Mouse (Mus musculus): Measurements from ENCODE around the gene Radil. TPM values are rescaled to one million over a fixed set of nuclear protein-coding genes. Genes with fewer than 3 reads are reported as not detected.
A peak's percentile ranks its signal among the peaks of the same experiment; 100 is the strongest.

The Radil gene
- polyA plus RNA-seq, 1 experiment = 28.7 TPM

DNA sequence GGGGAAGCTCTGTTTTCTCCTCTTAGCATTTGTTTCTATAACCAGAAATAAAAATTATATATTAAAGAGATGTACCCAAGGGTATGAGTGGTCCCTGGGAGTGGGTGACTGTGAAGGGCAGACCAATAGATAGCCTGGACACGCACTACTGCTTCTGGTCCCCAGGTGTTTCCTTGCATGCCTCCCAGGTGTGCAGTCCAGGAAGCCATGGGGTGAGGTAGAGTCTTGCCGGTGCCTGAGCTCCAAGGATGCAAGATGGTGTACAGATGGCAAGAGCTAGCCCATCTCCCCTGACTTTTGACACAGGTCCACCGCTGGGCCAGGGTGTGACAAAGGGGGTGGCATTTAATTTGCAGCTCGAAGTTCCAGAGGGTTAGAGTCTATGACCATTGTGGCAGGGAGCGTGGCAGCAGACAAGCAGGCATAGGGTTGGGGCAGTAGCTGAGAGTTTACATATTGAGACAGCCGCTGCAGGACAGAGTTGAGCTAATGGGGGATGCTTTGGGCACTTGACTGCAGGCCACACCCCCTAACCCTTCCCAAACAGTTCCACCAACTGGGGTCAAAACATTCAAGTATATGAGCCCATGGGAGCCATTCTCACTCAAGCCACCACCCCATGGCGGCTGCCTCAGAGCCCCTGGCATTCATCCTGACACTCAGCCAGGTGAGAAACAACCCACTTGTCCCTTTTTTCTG is 88.8 kb downstream of the Radil start:
- WGBS = 94% methylated on average over 7 of the region's 7 CpGs

DNA sequence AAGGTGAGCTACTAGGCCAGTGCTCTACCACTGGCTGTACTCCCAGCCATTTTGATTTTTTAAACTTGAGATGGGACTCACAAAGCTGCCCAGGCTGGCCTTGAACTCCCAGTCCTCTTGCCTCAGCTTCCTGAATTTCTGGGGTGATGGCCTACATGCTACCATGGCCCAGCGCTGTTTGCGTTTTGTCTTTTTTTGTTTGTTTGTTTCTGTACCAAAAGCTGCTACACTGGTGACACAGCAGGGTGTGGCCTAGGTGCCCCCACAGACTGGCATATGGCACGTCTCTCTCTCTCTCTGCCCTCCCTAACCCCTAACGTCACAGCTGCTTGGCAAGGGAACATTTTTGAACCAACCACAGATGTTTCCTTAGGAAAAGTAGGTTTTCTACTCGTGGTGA is 91.1 kb downstream of the Radil start:
- Histone ChIP-seq H3K4me1 (ENCODE audit: control insufficient read depth, insufficient read depth, low read length) (peaks cover 22% of the 10 kb centered on the region), H3K27me3 (ENCODE audit: control insufficient read depth, insufficient read depth, low read length) (no peaks in the 10 kb centered on the region), H3K27ac (ENCODE audit: insufficient read depth, low read length) (no peak overlapping the region), H3K4me3 (replicated peaks; ENCODE audit: insufficient read depth, low read depth, low read length) (no peak overlapping the region)
- WGBS = 39% methylated on average over 5 of the region's 5 CpGs
- TF ChIP-seq CTCF (IDR thresholded peaks at IDR 0.05; ENCODE audit: borderline replicate concordance, insufficient read depth, low read depth, low read length) = no peak
- TF ChIP-seq POLR2A (IDR thresholded peaks at IDR 0.05; ENCODE audit: borderline replicate concordance, insufficient read depth, low read length) = no peak
- DNase-seq = no peak

More for the DNA sequence above, 88.8 kb downstream of the Radil start:
- Histone ChIP-seq H3K4me3 (replicated peaks; ENCODE audit: insufficient read depth, low read depth, low read length) (no peak overlapping the region), H3K27ac (ENCODE audit: insufficient read depth, low read length) (no peak overlapping the region), H3K27me3 (ENCODE audit: control insufficient read depth, insufficient read depth, low read length) (no peaks in the 10 kb centered on the region), H3K4me1 (ENCODE audit: control insufficient read depth, insufficient read depth, low read length) (peaks cover 21% of the 10 kb centered on the region)
- no peak for DNase-seq
- no peak for TF ChIP-seq CTCF (IDR thresholded peaks at IDR 0.05; ENCODE audit: borderline replicate concordance, insufficient read depth, low read depth, low read length)
- no peak for TF ChIP-seq POLR2A (IDR thresholded peaks at IDR 0.05; ENCODE audit: borderline replicate concordance, insufficient read depth, low read length)

DNA sequence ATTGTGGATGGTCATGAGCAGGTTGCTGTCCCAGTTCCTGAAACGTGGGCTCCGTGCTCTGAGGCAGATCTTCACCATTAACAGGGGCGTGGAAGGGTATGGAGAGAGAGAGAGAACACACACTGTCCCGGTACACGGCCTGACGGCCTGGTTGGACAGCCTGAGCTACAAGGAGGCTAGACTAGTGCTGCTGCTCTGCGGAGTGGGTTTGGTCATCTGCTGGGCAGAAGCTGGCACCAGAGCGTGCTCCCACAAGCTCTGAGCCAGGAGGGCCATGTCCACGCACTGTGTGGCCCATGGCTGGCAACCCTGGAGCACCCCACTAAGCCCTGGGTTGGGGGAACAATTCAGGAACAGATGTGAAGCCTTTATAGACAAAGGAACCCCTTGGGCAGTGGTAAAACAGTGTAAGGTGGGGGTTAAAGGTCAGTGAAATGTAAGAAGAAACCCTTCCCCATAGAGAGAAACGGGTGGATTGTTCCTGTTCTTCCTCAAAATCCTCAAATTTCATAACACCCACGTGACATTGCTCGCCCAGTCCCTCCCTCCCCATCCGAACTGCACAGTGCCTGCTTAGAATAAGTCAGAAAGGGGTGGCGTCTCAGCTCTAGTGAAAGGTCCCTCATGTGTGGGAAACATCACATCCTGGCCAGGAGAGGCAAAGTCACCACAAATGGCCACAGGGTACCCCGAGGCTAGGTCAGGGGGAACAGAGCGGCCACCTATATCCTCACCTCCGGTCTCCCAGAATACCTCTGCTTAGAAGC is 91.9 kb downstream of the Radil start:
- DNase-seq = no peak
- no peak overlapping the region for H3K4me3 ChIP-seq (replicated peaks; ENCODE audit: insufficient read depth, low read depth, low read length)
- TF ChIP-seq POLR2A (IDR thresholded peaks at IDR 0.05; ENCODE audit: borderline replicate concordance, insufficient read depth, low read length) (no peak), CTCF (IDR thresholded peaks at IDR 0.05; ENCODE audit: borderline replicate concordance, insufficient read depth, low read depth, low read length) (no peak)
- H3K27ac ChIP-seq (ENCODE audit: insufficient read depth, low read length) = no peak overlapping the region
- WGBS = 72% methylated on average over 17 of the region's 17 CpGs
- H3K4me1 ChIP-seq (ENCODE audit: control insufficient read depth, insufficient read depth, low read length) = peaks cover 21% of the 10 kb centered on the region
- H3K27me3 ChIP-seq (ENCODE audit: control insufficient read depth, insufficient read depth, low read length) = no peaks in the 10 kb centered on the region

DNA sequence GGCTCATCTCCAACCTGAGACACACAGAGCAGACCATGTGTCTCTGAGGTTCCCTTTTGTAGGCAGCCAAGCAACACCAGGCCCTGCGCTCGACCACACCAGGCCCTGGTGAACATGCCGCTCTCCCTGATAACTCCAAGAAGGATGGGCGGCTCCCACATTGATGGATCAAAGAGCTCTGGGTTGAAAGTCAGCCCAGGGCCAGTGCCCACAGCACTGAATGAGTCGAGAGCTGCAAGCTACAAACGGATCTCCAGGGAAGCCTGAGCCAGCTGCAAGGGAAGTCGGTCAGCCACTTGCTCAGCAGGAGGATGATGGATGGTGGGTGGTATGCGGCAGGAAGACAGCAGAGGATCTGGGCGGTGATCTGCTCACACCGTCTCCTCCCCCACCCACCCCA is 93.6 kb downstream of the Radil start:
- TF ChIP-seq POLR2A (IDR thresholded peaks at IDR 0.05; ENCODE audit: borderline replicate concordance, insufficient read depth, low read length) (no peak), CTCF (IDR thresholded peaks at IDR 0.05; ENCODE audit: borderline replicate concordance, insufficient read depth, low read depth, low read length) (no peak)
- DNase-seq = peak in 1 of 2 experiments; percentile 37
- WGBS = 12% methylated on average over 10 of the region's 10 CpGs
- Histone ChIP-seq H3K27me3 (ENCODE audit: control insufficient read depth, insufficient read depth, low read length) (no peaks in the 10 kb centered on the region), H3K27ac (ENCODE audit: insufficient read depth, low read length) (peak overlapping the region; percentile 32), H3K4me3 (replicated peaks; ENCODE audit: insufficient read depth, low read depth, low read length) (no peak overlapping the region), H3K4me1 (ENCODE audit: control insufficient read depth, insufficient read depth, low read length) (peaks cover 21% of the 10 kb centered on the region)

DNA sequence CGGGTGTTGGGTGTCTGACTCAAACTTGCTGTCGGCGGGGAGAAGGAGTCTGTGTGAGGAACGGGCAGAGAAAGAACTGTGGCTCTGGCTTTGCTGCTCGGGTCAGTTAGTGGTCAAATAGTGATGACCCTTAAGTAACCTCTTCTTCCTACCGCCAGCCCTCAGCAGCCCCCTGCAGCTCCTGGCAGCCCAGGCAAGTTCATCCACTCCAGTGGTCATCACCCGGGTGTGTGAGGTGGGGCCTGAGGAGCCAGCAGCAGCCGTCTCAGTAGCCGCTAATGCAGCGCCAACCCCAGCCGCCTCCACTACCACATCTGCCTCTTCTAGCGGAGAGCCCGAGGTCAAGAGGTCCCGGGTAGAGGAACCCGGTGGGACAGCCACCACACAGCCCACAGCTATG is 94.6 kb downstream of the Radil start:
- DNase-seq = no peak
- Histone ChIP-seq H3K27ac (ENCODE audit: insufficient read depth, low read length) (0 out of 2 replicates have a peak overlapping the region, but pooled peaks have one; percentile 32), H3K27me3 (ENCODE audit: control insufficient read depth, insufficient read depth, low read length) (no peaks in the 10 kb centered on the region), H3K4me3 (replicated peaks; ENCODE audit: insufficient read depth, low read depth, low read length) (no peak overlapping the region), H3K4me1 (ENCODE audit: control insufficient read depth, insufficient read depth, low read length) (peaks cover 21% of the 10 kb centered on the region)
- whole genome bisulfite sequencing = 52% methylated on average over 15 of the region's 15 CpGs
- no peak for TF ChIP-seq POLR2A (IDR thresholded peaks at IDR 0.05; ENCODE audit: borderline replicate concordance, insufficient read depth, low read length)
- no peak for TF ChIP-seq CTCF (IDR thresholded peaks at IDR 0.05; ENCODE audit: borderline replicate concordance, insufficient read depth, low read depth, low read length)

DNA sequence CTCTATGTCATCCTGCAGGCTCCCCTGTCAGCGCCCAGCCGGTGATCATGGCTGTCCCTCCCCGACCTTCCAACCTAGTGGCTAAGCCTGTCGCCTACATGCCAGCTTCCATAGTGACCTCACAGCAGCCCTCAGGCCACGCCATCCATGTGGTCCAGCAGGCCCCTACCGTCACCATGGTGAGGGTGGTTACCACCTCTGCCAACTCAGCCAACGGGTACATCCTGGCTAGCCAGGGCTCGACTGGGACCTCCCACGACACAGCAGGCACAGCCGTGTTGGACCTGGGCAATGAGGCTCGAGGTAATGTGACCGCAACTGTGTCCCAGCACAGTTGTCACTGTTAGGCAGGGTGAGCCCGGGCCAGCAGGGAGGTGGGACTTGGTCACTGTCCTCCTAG is 97.2 kb downstream of the Radil start:
- WGBS = 58% methylated on average over 13 of the region's 13 CpGs
- Histone ChIP-seq H3K4me1 (ENCODE audit: control insufficient read depth, insufficient read depth, low read length) (peaks cover 20% of the 10 kb centered on the region), H3K27ac (ENCODE audit: insufficient read depth, low read length) (no peak overlapping the region), H3K4me3 (replicated peaks; ENCODE audit: insufficient read depth, low read depth, low read length) (no peak overlapping the region), H3K27me3 (ENCODE audit: control insufficient read depth, insufficient read depth, low read length) (no peaks in the 10 kb centered on the region)
- TF ChIP-seq CTCF (IDR thresholded peaks at IDR 0.05; ENCODE audit: borderline replicate concordance, insufficient read depth, low read depth, low read length) (no peak), POLR2A (IDR thresholded peaks at IDR 0.05; ENCODE audit: borderline replicate concordance, insufficient read depth, low read length) (no peak)
- DNase-seq = no peak

DNA sequence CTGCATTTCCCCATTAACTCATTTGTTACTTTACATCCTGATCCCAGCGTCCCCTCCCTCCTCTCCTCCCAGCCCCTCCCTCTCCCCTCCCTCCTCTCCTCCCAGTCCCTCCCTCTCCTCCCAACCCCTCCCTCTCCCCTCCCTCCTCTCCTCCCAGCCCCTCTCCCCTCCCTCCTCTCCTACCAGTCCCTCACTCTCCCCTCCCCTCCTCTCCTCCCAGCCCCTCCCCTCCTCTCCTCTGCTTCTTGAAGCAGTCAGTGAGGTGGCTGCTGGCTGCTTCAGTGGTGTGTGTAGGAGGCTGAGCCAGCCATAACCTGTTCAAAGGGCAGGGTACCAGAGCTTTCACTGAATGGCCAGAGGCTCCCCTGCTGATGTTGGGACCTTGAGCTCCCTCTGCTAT is 99.1 kb downstream of the Radil start:
- TF ChIP-seq POLR2A (IDR thresholded peaks at IDR 0.05; ENCODE audit: borderline replicate concordance, insufficient read depth, low read length) (no peak), CTCF (IDR thresholded peaks at IDR 0.05; ENCODE audit: borderline replicate concordance, insufficient read depth, low read depth, low read length) (no peak)
- no peak for DNase-seq
- Histone ChIP-seq H3K4me1 (ENCODE audit: control insufficient read depth, insufficient read depth, low read length) (no peaks in the 10 kb centered on the region), H3K27me3 (ENCODE audit: control insufficient read depth, insufficient read depth, low read length) (no peaks in the 10 kb centered on the region), H3K27ac (ENCODE audit: insufficient read depth, low read length) (no peak overlapping the region), H3K4me3 (replicated peaks; ENCODE audit: insufficient read depth, low read depth, low read length) (no peak overlapping the region)
- 0% methylated on average over 1 of the region's 1 CpGs for WGBS

DNA sequence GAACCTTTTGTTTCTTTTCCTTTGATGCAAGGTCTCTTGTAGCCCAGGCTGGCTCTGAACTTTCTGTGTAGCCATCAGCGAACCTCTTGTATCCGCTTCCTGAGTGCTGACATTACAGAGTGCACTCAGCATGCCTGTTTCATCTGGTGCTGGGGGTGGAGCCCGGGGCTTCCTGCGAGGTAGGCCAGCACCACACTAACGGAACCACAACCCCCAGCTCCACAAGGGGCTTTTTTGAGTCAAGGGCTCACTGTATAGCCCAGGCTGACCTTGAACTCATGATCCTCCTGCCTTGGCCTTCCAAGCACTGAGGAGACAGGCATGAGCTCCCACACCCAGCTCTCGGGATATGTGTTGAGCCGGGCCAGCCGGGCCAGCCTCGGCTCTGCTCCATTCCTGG is 100.1 kb downstream of the Radil start:
- Histone ChIP-seq H3K27me3 (ENCODE audit: control insufficient read depth, insufficient read depth, low read length) (no peaks in the 10 kb centered on the region), H3K4me3 (replicated peaks; ENCODE audit: insufficient read depth, low read depth, low read length) (no peak overlapping the region), H3K27ac (ENCODE audit: insufficient read depth, low read length) (no peak overlapping the region), H3K4me1 (ENCODE audit: control insufficient read depth, insufficient read depth, low read length) (peaks cover 4% of the 10 kb centered on the region)
- DNase-seq = no peak
- TF ChIP-seq CTCF (IDR thresholded peaks at IDR 0.05; ENCODE audit: borderline replicate concordance, insufficient read depth, low read depth, low read length) (no peak), POLR2A (IDR thresholded peaks at IDR 0.05; ENCODE audit: borderline replicate concordance, insufficient read depth, low read length) (no peak)
- WGBS = 88% methylated on average over 9 of the region's 9 CpGs
